Mouse (Mus musculus): ENCODE measurements around the gene Il11.

The Il11 gene

DNA sequence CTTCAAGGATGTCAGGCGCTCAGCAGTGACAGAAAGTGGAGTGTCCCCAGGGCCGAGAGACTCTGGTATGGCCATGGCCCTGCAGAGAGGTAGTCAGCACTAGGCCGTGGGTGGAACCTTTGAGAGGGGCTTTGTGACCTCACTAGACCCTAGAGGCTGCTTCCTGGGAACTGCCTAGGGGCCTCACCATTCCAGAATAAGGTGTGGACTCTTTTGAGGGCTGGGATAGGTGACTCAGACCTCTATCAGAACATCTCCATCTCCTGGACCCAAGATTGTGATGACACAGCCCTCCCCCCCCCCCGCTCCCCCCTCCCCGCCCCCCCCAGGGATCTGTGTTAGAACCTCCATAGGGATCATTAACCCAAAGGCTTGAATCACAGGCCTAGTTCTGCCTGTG, 11.5 kb downstream of the Il11 start, which contains the start of gene Fam71e2:
Fam71e2 (minus strand) TSS at position 101 of the 400 bp plus-strand sequence.
- DNase-seq (ENCODE audit: low read depth, low spot score): no peak
- Histone ChIP-seq H3K27me3 (ENCODE audit: control insufficient read depth, insufficient read depth, low read length, poor library complexity, severe bottlenecking) (no peaks in the 10 kb centered on the region), H3K36me3 (ENCODE audit: control insufficient read depth, insufficient read depth, low read length, poor library complexity, severe bottlenecking) (no peaks in the 10 kb centered on the region)

DNA sequence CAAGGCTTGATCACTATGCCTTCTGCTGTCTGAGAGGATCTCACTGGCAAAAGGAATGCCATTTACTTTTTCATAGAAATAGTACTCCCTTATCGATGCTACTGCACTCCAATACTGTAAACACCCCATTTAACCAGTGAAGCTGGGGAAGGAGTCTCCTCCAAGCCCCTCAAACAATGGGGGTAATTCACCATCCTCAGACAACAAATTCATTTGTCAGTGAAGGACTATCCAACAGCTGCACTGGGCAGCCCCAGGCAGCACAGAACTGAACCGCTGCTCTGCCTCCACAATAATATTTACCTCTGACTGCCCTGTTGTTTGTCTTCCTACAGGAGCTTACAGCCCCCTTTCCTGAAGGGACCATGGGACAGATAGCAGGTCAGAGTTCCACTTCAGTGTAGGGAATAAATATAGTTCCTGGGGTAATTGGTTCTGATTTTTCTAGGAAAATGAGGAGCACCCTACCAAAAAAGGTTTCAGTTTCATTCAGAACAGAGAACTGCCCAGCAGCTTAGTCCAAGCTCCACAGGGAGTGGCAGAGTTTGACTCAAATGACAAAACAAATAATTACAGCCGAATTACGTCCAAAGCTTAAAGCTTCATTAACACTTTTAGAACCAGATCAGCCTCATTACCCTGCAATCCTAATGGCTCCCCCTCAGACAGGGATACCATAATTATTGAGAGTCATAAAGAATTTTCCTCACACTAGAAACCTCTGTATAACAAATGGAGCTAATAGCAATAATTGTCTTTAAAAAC, 17.5 kb downstream of the Il11 start:
- Histone ChIP-seq H3K27me3 (ENCODE audit: control insufficient read depth, insufficient read depth, low read length, poor library complexity, severe bottlenecking) (no peaks in the 10 kb centered on the region), H3K36me3 (ENCODE audit: control insufficient read depth, insufficient read depth, low read length, poor library complexity, severe bottlenecking) (no peaks in the 10 kb centered on the region)
- DNase-seq (ENCODE audit: low read depth, low spot score): no peak

DNA sequence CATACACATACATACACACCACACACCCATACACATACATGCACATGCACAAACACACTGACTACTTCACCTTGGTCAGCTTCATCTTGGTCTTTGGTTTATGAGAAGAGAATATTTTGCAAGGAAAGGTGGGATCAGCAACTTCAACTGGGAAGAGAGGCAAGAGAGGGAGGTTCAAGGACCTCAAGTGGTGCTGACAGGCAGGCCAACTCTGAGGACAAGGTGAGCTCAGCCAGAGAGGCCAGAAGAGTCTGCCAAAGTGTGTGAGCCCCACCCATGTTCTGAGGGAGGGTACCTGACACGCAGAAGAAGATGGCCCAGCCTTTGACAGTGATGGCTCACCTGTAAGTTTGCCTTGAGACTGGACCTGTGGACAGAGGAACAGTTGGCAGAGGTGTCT, 23.0 kb downstream of the Il11 start:
- no peak for DNase-seq (ENCODE audit: low read depth, low spot score)
- Histone ChIP-seq H3K36me3 (ENCODE audit: control insufficient read depth, insufficient read depth, low read length, poor library complexity, severe bottlenecking) (no peaks in the 10 kb centered on the region), H3K27me3 (ENCODE audit: control insufficient read depth, insufficient read depth, low read length, poor library complexity, severe bottlenecking) (no peaks in the 10 kb centered on the region)

DNA sequence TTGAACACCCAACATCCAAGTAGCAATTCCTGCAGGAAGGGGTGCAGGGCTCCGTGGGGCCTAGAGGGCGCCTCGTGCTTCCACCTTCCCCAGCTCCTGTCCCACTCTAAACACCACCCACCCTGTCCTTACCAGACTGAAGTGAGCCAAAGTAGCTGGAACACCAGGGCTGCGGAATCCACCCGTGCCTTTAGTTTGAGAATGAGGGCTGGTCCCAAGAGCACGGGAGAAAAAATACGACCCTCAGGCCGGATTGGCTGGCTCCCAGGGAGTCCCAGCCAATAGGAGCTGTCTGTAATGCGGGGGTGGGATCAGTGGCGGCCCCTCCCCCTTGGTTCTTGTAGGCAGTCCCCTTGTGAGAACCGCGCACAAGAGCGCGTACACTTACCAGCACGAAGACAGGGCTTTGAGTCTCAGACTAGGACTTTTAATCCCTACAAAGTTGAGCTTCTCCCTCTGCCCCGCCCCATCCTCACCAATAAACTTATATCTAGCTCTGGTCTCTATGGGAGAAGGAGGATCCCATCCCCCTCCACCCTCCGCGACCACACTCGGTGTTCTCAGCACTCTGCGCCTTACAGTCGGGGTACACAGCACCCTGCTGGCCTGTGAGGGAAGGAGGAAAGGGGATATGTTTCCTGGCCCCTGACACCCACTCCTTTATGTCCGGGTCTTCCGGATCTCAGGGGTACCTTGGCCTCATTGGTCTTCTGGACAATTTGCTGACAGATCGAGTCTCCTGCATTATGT, 29.7 kb downstream of the Il11 start, which contains the start of gene Cox6b2:
Cox6b2 (minus strand) TSS at position 274 of the 750 bp plus-strand sequence.
- H3K36me3 ChIP-seq (ENCODE audit: control insufficient read depth, insufficient read depth, low read length, poor library complexity, severe bottlenecking): no peaks in the 10 kb centered on the region
- no peaks in the 10 kb centered on the region for H3K27me3 ChIP-seq (ENCODE audit: control insufficient read depth, insufficient read depth, low read length, poor library complexity, severe bottlenecking)
- DNase-seq (ENCODE audit: low read depth, low spot score): peak; percentile 67

DNA sequence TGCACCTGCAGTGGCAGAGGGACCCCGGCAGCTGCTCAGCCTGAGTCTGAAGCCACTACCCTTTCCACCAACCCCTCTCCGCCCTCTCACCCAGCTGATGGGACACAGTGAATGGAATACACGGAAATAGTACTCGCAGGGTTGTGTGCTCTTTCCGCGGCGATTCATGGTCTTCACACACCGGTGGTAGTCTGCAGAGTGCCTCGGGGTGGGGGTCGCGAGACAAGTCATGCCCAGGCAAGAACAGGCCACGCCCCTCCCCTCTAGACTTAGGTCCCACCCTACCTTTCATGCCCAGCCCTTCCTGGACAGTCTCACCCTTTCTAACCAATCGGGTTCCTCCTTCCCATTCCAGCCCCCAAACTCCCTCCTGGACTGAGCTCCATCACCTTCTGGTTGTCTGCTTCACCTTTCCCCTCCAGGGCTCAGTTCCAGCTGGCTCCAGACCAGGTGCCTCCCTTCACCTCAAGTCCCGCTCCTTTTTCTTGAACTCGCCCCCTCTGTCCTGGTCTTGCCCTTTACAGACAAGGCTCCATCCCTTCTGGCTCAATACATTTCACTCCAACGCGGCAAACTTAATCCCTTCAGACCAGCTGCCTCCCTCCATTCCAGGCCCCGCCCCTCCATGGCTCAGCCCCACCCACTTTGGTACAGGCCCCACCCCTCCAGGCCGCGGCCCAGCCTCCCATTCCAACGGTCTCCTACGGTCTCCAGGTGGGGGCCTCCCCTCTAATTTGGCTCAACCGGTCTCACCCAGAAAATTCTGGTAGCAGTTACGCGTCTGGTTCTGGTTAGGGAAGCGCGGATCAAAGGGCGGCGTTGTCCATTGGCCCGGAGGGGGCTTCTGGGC, 30.5 kb downstream of the Il11 start:
- H3K27me3 ChIP-seq (ENCODE audit: control insufficient read depth, insufficient read depth, low read length, poor library complexity, severe bottlenecking): no peaks in the 10 kb centered on the region
- no peaks in the 10 kb centered on the region for H3K36me3 ChIP-seq (ENCODE audit: control insufficient read depth, insufficient read depth, low read length, poor library complexity, severe bottlenecking)
- DNase-seq (ENCODE audit: low read depth, low spot score): peak; percentile 23

DNA sequence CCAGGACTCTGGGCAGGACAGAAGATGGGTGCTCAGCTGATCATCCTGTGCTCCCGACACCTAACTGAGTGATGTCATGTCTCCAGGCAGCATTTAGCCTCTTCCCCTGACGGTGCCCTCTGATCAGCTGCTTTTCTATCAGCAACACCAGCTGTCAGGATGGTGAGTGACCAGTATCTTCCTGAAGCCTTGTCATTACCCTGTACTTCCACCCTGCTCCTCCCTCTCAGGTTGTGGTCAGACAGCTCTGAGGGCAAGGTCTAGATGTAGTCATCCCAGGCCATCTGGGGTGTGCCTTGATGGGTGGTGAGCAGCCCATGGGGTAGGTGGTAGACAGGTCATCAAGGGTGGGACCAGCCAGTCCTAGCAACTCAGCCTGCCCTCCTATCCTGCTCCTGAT, 33.5 kb downstream of the Il11 start:
- Histone ChIP-seq H3K36me3 (ENCODE audit: control insufficient read depth, insufficient read depth, low read length, poor library complexity, severe bottlenecking) (no peaks in the 10 kb centered on the region), H3K27me3 (ENCODE audit: control insufficient read depth, insufficient read depth, low read length, poor library complexity, severe bottlenecking) (no peaks in the 10 kb centered on the region)
- DNase-seq (ENCODE audit: low read depth, low spot score): no peak

DNA sequence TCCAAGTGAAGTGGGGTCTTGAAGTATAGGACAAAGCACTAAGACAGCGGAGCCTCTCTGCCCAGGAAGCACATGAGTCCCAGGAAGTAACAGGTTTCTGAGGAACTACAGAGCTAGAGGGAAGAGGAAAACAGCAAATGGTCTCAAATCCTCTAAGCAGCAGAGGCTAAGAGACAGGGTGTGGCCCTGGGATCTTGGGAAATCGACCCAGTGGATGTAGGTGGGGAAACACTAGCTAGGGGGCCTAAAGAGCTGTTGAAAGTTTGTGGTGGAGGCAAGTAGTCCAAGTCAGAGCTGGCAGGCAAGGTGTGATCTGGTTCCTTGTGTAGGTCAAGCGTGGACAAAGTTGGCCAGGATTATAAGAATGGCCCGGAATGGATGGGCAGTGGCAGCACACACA, 34.3 kb downstream of the Il11 start:
- no peak for DNase-seq (ENCODE audit: low read depth, low spot score)
- Histone ChIP-seq H3K36me3 (ENCODE audit: control insufficient read depth, insufficient read depth, low read length, poor library complexity, severe bottlenecking) (no peaks in the 10 kb centered on the region), H3K27me3 (ENCODE audit: control insufficient read depth, insufficient read depth, low read length, poor library complexity, severe bottlenecking) (no peaks in the 10 kb centered on the region)

DNA sequence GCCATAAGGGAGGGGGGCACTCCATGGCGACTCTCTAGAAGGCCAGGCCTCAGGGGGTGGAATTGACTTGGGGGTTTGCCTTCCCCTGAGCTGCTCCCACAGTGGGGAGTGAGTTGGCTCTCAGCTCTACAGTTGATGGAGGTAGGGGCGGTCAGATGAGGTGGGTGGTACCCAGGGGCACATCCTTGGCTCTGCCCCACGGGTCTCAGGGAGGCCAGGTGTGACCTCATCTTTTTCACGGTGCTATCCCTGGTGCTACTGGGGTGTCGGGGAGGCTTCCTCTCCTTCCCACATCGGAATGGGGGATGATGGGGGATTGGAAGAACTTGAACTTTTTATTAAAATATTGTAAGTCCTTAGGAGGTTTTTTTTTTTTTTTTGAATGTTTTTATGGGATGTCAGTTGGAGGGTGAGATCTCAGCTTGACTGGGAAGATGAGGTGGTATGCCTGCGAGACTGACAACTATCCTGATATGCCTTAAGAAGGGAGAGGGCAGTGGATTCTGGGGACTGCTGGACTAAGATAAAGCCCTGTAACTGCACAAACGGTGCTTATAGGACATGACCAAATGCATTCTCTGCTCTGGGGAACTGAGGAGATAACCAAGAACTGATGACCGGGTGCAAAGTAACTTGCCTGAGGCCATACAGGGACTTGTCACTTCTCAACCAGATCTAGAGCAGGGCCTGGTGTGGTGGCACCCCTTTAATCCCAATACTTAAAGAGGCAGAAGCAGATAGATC, 35.3 kb downstream of the Il11 start:
- Histone ChIP-seq H3K36me3 (ENCODE audit: control insufficient read depth, insufficient read depth, low read length, poor library complexity, severe bottlenecking) (no peaks in the 10 kb centered on the region), H3K27me3 (ENCODE audit: control insufficient read depth, insufficient read depth, low read length, poor library complexity, severe bottlenecking) (no peaks in the 10 kb centered on the region)
- DNase-seq (ENCODE audit: low read depth, low spot score): no peak

DNA sequence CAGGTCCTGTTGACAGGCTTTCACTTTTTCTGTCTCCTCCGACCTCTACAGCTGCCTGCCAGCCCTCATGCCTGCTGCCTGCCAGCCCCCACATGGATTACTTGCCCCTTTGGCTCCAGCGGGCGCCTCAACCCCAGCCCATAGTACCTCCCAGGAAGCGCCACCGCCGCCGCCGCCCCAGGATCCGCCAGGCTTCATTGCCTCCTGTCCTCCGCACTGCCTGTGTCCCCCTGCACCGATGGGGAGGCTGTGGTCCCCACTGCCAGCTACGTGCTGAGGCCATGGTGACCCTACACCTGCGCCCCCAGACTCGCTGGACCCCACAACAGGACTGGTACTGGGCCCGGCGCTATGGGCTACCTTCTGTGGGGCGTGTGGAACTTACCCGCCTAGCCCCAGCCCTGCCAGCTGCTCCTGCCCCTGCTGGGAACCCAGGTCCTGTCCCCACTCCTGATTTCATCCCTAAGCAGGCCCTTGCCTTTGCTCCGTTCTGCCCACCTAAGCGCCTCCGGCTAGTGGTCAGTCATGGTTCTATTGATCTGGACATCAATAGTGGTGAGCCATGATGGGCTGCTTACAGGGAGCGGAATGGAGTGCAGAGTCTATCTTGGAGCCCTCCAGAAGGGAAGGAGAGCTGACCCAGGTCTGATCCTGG, 36.2 kb downstream of the Il11 start:
- DNase-seq (ENCODE audit: low read depth, low spot score): no peak
- Histone ChIP-seq H3K27me3 (ENCODE audit: control insufficient read depth, insufficient read depth, low read length, poor library complexity, severe bottlenecking) (no peaks in the 10 kb centered on the region), H3K36me3 (ENCODE audit: control insufficient read depth, insufficient read depth, low read length, poor library complexity, severe bottlenecking) (no peaks in the 10 kb centered on the region; the same call in 1 of the 2 replicates)

DNA sequence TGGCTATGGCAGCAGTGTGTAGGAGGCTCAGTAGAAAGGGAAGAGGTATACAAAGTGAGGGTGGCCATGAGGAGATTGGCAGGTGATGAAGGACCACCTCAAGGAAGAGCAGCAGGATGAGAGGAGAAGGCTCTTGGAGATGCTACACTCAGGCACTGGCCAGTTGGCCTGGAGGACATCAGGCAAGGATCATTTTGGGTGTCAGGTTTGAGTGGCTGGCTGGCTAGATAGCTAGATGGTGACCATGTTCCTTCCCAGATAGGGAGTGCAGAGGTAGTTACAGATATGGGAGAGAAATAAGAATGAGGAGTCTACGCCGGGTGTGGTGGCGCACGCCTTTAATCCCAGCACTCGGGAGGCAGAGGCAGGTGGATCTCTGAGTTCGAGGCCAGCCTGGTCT, 37.8 kb downstream of the Il11 start:
- H3K27me3 ChIP-seq (ENCODE audit: control insufficient read depth, insufficient read depth, low read length, poor library complexity, severe bottlenecking): no peaks in the 10 kb centered on the region
- DNase-seq (ENCODE audit: low read depth, low spot score): no peak
- H3K36me3 ChIP-seq (ENCODE audit: control insufficient read depth, insufficient read depth, low read length, poor library complexity, severe bottlenecking): no peaks in the 10 kb centered on the region; the same call in 1 of the 2 replicates

DNA sequence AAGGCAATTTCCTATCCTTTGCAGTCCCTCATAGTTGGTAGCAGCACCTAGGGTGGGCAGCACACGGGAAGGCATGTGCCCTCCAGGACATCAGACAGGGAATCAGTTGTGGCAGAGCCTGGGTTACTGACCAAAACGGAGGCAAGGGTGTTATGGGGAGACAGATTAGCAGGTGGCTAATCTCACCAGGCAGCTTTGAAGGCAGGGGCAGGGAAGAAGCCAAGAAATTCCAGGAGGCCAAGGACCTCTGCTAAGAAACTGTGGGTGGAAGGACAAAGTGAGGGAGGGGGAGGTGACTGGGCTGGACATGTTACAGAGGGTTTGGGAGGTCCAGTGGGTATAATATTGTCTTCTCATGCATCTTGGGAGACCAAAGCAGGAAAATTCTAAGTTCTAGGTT, 39.3 kb downstream of the Il11 start:
- no peak for DNase-seq (ENCODE audit: low read depth, low spot score)
- H3K36me3 ChIP-seq (ENCODE audit: control insufficient read depth, insufficient read depth, low read length, poor library complexity, severe bottlenecking): no peaks in the 10 kb centered on the region; the same call in 1 of the 2 replicates

DNA sequence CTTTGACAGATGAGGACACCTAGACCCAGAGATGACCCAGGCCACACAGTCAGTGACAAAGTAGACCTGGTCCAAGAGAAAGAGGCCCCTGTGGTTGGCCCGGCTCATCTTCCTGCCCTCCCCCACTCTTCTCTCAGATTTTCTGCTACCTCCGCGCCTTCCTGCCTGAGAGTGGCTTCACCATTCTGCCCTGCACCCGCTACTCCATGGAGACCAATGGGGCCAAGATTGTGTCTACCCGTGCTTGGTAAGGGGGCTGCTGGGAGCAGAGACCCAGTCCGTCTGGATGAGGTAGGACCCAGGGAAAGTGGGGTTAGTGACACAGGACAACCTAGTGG, 40.2 kb downstream of the Il11 start:
- Histone ChIP-seq H3K27me3 (ENCODE audit: control insufficient read depth, insufficient read depth, low read length, poor library complexity, severe bottlenecking) (no peaks in the 10 kb centered on the region), H3K36me3 (ENCODE audit: control insufficient read depth, insufficient read depth, low read length, poor library complexity, severe bottlenecking) (no peaks in the 10 kb centered on the region; the same call in 1 of the 2 replicates)
- DNase-seq (ENCODE audit: low read depth, low spot score): no peak

More for the DNA sequence above, 39.3 kb downstream of the Il11 start:
- no peaks in the 10 kb centered on the region for H3K27me3 ChIP-seq (ENCODE audit: control insufficient read depth, insufficient read depth, low read length, poor library complexity, severe bottlenecking)

DNA sequence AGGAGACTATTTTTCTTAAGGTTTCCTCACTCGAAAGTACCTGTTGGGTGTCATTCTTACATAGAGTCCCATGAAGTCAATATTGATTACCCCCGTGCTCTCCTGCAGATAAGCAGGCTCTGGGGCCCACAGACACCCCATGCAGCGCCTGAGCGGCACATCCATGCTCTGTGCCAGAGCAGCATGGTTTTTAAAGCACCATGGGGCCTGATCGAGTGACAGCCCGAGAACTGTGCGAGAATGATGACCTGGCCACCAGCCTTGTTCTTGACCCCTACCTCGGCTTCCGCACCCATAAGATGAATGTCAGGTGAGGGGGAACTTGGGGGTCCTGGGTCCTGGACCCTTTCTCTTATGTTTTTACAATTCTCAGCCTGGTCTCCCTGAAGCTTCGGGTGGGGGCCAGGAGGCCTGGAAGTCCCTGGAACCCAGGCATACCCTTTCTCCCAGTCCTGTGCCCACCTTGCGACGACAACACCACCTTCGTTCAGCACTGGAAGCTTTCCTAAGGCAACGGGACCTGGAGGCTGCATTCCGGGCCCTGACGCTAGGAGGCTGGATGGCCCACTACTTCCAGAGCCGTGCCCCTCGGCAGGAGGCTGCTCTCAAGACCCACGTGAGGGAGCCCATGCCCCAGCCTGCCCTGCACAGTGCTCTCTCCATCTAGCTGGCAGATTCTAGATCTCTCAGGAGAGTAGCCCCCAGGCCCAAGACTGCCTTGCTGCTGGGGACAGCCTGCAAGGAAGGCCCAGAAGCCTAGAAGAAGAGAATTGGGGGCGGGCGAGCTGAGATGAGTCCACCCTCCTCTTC, 40.8 kb downstream of the Il11 start:
- DNase-seq (ENCODE audit: low read depth, low spot score): no peak
- Histone ChIP-seq H3K27me3 (ENCODE audit: control insufficient read depth, insufficient read depth, low read length, poor library complexity, severe bottlenecking) (no peaks in the 10 kb centered on the region), H3K36me3 (ENCODE audit: control insufficient read depth, insufficient read depth, low read length, poor library complexity, severe bottlenecking) (no peaks in the 10 kb centered on the region; the same call in 1 of the 2 replicates)

Measured in splenic B cell, adult 2 months (primary cell).